Mouse (Mus musculus) embryonic fibroblast, embryonic 13.5 days (primary cell): ENCODE measurements at regions not wholly inside any gene's neighbourhood (a gene's known extent, or its start where the extent isn't known, plus 50 kb on each side); places are given as distances from the start of the nearest gene placed in this dataset.

Experiments used
- H3K27ac ChIP-seq: 2 replicates; pipeline ENCODE4 v1.5.1; 2012; ENCODE audit warnings: low read length, control low read depth, inconsistent platforms; ENCODE audit not compliant: insufficient read depth
- H3K4me1 ChIP-seq: 2 replicates; pipeline ENCODE4 v1.6.1; 2011; ENCODE audit warnings: low read length; ENCODE audit not compliant: control insufficient read depth, insufficient read depth
- H3K4me3 ChIP-seq: 2 replicates; pipeline ENCODE4 v1.5.1; 2011; ENCODE audit warnings: mild to moderate bottlenecking, control low read depth, low read length; ENCODE audit not compliant: insufficient read depth
- CTCF ChIP-seq: IDR thresholded peaks from 2 replicates; pipeline ENCODE4 v1.5.1; 2011; ENCODE audit warnings: mild to moderate bottlenecking, control low read depth, low read length, moderate library complexity, borderline replicate concordance; ENCODE audit not compliant: insufficient read depth
- POLR2A ChIP-seq: IDR thresholded peaks from 2 replicates; pipeline ENCODE4 v1.6.1; 2011; ENCODE audit warnings: low read depth, mild to moderate bottlenecking, control low read depth, low read length, moderate library complexity

GRCm38 (mm10) chr1:151045334-151045733, 52.1 kb upstream of the Hmcn1 start:
- Histone ChIP-seq H3K27ac (no peak overlapping the region), H3K4me3 (no peak overlapping the region), H3K4me1 (no peaks in the 10 kb centered on the region)
- no peak for TF ChIP-seq CTCF
- TF ChIP-seq POLR2A: no peak

- Histone ChIP-seq H3K4me1 (no peaks in the 10 kb centered on the region), H3K27ac (no peak overlapping the region)
- TF ChIP-seq POLR2A: no peak
- TF ChIP-seq CTCF: no peak
Observed at GRCm38 (mm10) chr1:151046626-151047025, 53.4 kb upstream of the Hmcn1 start.

GRCm38 (mm10) chr1:151049726-151050506, 56.7 kb upstream of the Hmcn1 start:
- H3K4me3 ChIP-seq: no peak overlapping the region
- no peak overlapping the region for H3K27ac ChIP-seq
- TF ChIP-seq POLR2A: no peak
- no peak for TF ChIP-seq CTCF
- H3K4me1 ChIP-seq: no peaks in the 10 kb centered on the region

More at GRCm38 (mm10) chr1:151046626-151047025, 53.4 kb upstream of the Hmcn1 start:
- H3K4me3 ChIP-seq: no peak overlapping the region

GRCm38 (mm10) chr1:151050507-151050816, 57.2 kb upstream of the Hmcn1 start:
- Histone ChIP-seq H3K4me1 (no peaks in the 10 kb centered on the region), H3K4me3 (no peak overlapping the region), H3K27ac (no peak overlapping the region)
- TF ChIP-seq CTCF: no peak
- TF ChIP-seq POLR2A: no peak

- TF ChIP-seq CTCF: no peak
- TF ChIP-seq POLR2A: no peak
Observed at GRCm38 (mm10) chr1:151053268-151053667, 60.0 kb upstream of the Hmcn1 start.

GRCm38 (mm10) chr1:151055396-151055795, 62.2 kb upstream of the Hmcn1 start:
- Histone ChIP-seq H3K27ac (no peak overlapping the region), H3K4me3 (no peak overlapping the region), H3K4me1 (no peaks in the 10 kb centered on the region)
- TF ChIP-seq CTCF (no peak), POLR2A (no peak)

More at GRCm38 (mm10) chr1:151053268-151053667, 60.0 kb upstream of the Hmcn1 start:
- no peak overlapping the region for H3K4me3 ChIP-seq
- H3K27ac ChIP-seq: no peak overlapping the region
- no peaks in the 10 kb centered on the region for H3K4me1 ChIP-seq

GRCm38 (mm10) chr1:151059546-151060136, 66.4 kb upstream of the Hmcn1 start:
- peaks cover 6% of the 10 kb centered on the region; the same call in 1 of the 2 replicates for H3K4me1 ChIP-seq
- no peak overlapping the region for H3K27ac ChIP-seq
- no peak overlapping the region for H3K4me3 ChIP-seq
- no peak for TF ChIP-seq CTCF
- no peak for TF ChIP-seq POLR2A

GRCm38 (mm10) chr1:151065090-151065567, 71.9 kb upstream of the Hmcn1 start:
- H3K4me1 ChIP-seq: peaks cover 6% of the 10 kb centered on the region; the same call in 1 of the 2 replicates
- no peak overlapping the region for H3K4me3 ChIP-seq
- no peak for TF ChIP-seq POLR2A
- no peak for TF ChIP-seq CTCF
- no peak overlapping the region for H3K27ac ChIP-seq

- Histone ChIP-seq H3K4me1 (peaks cover 6% of the 10 kb centered on the region; the same call in 1 of the 2 replicates), H3K27ac (no peak overlapping the region), H3K4me3 (no peak overlapping the region)
- TF ChIP-seq POLR2A: no peak
- no peak for TF ChIP-seq CTCF
Observed at GRCm38 (mm10) chr1:151066379-151067128, 73.3 kb upstream of the Hmcn1 start.

GRCm38 (mm10) chr1:151074508-151075314, 81.5 kb upstream of the Hmcn1 start:
- TF ChIP-seq CTCF: no peak

More at GRCm38 (mm10) chr1:151074508-151075314, 81.5 kb upstream of the Hmcn1 start:
- Histone ChIP-seq H3K27ac (no peak overlapping the region), H3K4me3 (no peak overlapping the region), H3K4me1 (no peaks in the 10 kb centered on the region)
